Comparison of ENCODE assay signal across 9 mouse cellular contexts in the genomic region with DNA sequence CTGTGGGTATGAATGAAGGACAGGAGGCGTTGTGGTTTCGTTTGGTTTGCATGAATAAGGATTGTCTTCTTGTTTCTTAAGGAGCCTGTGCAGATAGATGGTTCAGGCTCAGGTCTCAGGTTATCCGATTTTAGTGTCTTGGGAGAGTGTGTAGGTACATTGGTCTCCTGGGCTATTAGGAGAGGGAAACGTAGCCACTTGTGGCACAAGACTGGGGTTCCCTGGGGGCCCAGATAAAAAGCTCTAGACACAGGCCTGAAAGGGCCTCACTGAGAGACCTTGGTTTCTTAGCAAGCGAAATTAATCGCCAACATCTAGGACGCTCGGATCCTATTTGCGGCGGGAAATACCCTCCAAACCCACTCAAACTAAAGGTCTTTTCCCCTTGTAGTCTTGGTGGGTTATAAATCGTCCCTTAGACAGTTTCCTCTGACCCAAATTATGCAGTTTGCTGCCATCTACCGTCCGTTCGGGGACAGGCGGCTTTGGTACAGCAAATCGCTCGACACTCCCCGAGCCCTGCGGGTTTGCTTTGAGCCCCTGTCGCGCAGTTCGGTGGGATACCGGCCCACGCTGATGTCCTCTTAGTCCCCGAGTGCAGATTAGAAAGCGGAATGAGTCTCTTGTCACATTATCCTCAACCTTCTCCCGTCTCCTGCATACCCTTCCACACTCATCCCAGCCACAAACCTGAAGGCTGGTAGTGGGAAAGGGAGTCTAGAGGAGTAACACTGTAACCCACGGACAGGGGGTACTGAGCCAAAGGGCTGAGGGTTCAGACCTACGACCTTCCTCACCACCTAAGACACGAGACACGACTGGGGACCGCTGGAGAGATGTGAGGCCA. TPM values are rescaled to one million over a fixed set of nuclear protein-coding genes. Genes with fewer than 3 reads are reported as not detected.
A peak's percentile ranks its signal among the peaks of the same experiment; 100 is the strongest.
DNase-seq lines count a peak whose midpoint lies in the region; ATAC-seq lines count a peak whose summit lies in the region.
"Had no signal": no experiment of that assay in that cellular context is flagged by ENCODE, and none has a peak within 500 bp of the region (broad histone marks: within the 10 kb centered on the region; RNA-seq: fewer than 3 reads in every experiment).

No protein-coding gene starts in this region.

- H3K27ac ChIP-seq in hindbrain, embryonic 14.5 days = peak overlapping the region; percentile 77
- peak overlapping the region; percentile 19; the same call in 1 of the 2 replicates for H3K27ac ChIP-seq in limb, embryonic 10.5 days
- H3K27ac ChIP-seq: embryonic facial prominence, embryonic 13.5 days had no signal

- no peaks in the 10 kb centered on the region for H3K9me3 ChIP-seq in hindbrain, embryonic 14.5 days (ENCODE audit: control insufficient read depth, low read length)
- H3K9me3 ChIP-seq in limb, embryonic 10.5 days (replicated peaks) = no peaks in the 10 kb centered on the region
- H3K9me3 ChIP-seq: embryonic facial prominence, embryonic 13.5 days had no signal

- WGBS in hindbrain, embryonic 14.5 days = under 1% methylated on average over 32 of the region's 32 CpGs
- WGBS in limb, embryonic 10.5 days = 1% methylated on average over 32 of the region's 32 CpGs

- peak overlapping the region; percentile 33 for H3K4me2 ChIP-seq in hindbrain, embryonic 14.5 days (replicated peaks)
- H3K4me2 ChIP-seq: embryonic facial prominence, embryonic 13.5 days had no signal

- H3K36me3 ChIP-seq in hindbrain, embryonic 14.5 days (replicated peaks; ENCODE audit: control insufficient read depth, insufficient read depth) = no peaks in the 10 kb centered on the region
- no peaks in the 10 kb centered on the region for H3K36me3 ChIP-seq in limb, embryonic 10.5 days
- H3K36me3 ChIP-seq: embryonic facial prominence, embryonic 13.5 days had no signal

- H3K4me1 ChIP-seq in hindbrain, embryonic 14.5 days (replicated peaks; ENCODE audit: control insufficient read depth, insufficient read depth, low read length) = no peaks in the 10 kb centered on the region
- peaks cover 91% of the 10 kb centered on the region for H3K4me1 ChIP-seq in limb, embryonic 10.5 days

- peaks cover 94% of the 10 kb centered on the region for H3K27me3 ChIP-seq in hindbrain, embryonic 14.5 days (ENCODE audit: control insufficient read depth, insufficient read depth, low read length)
- peaks cover 99% of the 10 kb centered on the region for H3K27me3 ChIP-seq in limb, embryonic 10.5 days (ENCODE audit: low read depth, poor library complexity, severe bottlenecking)

- H3K4me3 ChIP-seq in hindbrain, embryonic 14.5 days (replicated peaks; ENCODE audit: low read length) = peak overlapping the region; percentile 48
- peak overlapping the region; percentile 56 for H3K4me3 ChIP-seq in limb, embryonic 10.5 days
- H3K4me3 ChIP-seq: embryonic facial prominence, embryonic 13.5 days had no signal

- H3K9ac ChIP-seq in hindbrain, embryonic 14.5 days = peak overlapping the region; percentile 97
- H3K9ac ChIP-seq: embryonic facial prominence, embryonic 13.5 days had no signal

- ATAC-seq in hindbrain, embryonic 14.5 days (ENCODE audit: low FRiP score) = peak; percentile 48; the same call in 1 of the 2 replicates

- peak; percentile 39 for DNase-seq in layer of hippocampus, adult 11-12 months (ENCODE audit: low spot score)
- no peak for DNase-seq in layer of hippocampus, postnatal 36 days
- DNase-seq in MEL-GATA-1-ER (ENCODE audit: extremely low read depth, low read depth) = peak; percentile 47
- DNase-seq in embryo, embryonic 11 days = peak; percentile 91
- peak; percentile 83 for DNase-seq in hindbrain, embryonic 14.5 days (ENCODE audit: low spot score)
- peak; percentile 91 for DNase-seq in limb, embryonic 10.5 days (ENCODE audit: low spot score)
- peak; percentile 69 to 78 for DNase-seq in natural killer cell, adult 2 months (ENCODE audit: low spot score in 2 of 2)
- DNase-seq in thymus, adult 18-20 months = peak; percentile 33 to 45

RNA-seq across cellular contexts. Expression of gene Hoxb6, which starts 2.2 kb away (rescaled TPM):
- total RNA-seq in layer of hippocampus, postnatal 36 days (2021) = not detected
- polyA plus RNA-seq in hindbrain, embryonic 14.5 days (2014; fragmentation: Nextera tagmentation; extraction: Ambion mirVana) = 71.4 and 90.1 TPM in 2 replicates
- 6.1 and 7.9 TPM in 2 replicates for polyA plus RNA-seq in limb, embryonic 10.5 days (2016; fragmentation: Nextera tagmentation; extraction: Ambion mirVana)

RNA-seq across cellular contexts. Expression of gene Hoxb7, which starts 8.0 kb away (rescaled TPM):
- not detected for total RNA-seq in layer of hippocampus, postnatal 36 days (2021)
- polyA plus RNA-seq in hindbrain, embryonic 14.5 days (2014; fragmentation: Nextera tagmentation; extraction: Ambion mirVana) = 40.8 and 45.6 TPM in 2 replicates
- polyA plus RNA-seq in limb, embryonic 10.5 days (2016; fragmentation: Nextera tagmentation; extraction: Ambion mirVana) = 7.1 and 10.2 TPM in 2 replicates

RNA-seq across cellular contexts. Expression of gene Hoxb5, which starts 8.7 kb away (rescaled TPM):
- total RNA-seq in layer of hippocampus, postnatal 36 days (2021) = not detected
- polyA plus RNA-seq in hindbrain, embryonic 14.5 days (2014; fragmentation: Nextera tagmentation; extraction: Ambion mirVana) = 140 and 157 TPM in 2 replicates
- polyA plus RNA-seq in limb, embryonic 10.5 days (2016; fragmentation: Nextera tagmentation; extraction: Ambion mirVana) = 5.5 and 5.9 TPM in 2 replicates

RNA-seq across cellular contexts. Expression of gene Hoxb8, which starts 12.8 kb away (rescaled TPM):
- total RNA-seq in layer of hippocampus, postnatal 36 days (2021) = not detected
- 41.2 and 50.6 TPM in 2 replicates for polyA plus RNA-seq in hindbrain, embryonic 14.5 days (2014; fragmentation: Nextera tagmentation; extraction: Ambion mirVana)
- 0.95 and 1.2 TPM in 2 replicates for polyA plus RNA-seq in limb, embryonic 10.5 days (2016; fragmentation: Nextera tagmentation; extraction: Ambion mirVana)

RNA-seq across cellular contexts. Expression of gene Hoxb9, which starts 23.2 kb away (rescaled TPM):
- total RNA-seq in layer of hippocampus, postnatal 36 days (2021) = not detected
- polyA plus RNA-seq in hindbrain, embryonic 14.5 days (2014; fragmentation: Nextera tagmentation; extraction: Ambion mirVana) = 10.7 and 22.4 TPM in 2 replicates
- 3.4 and 3.8 TPM in 2 replicates for polyA plus RNA-seq in limb, embryonic 10.5 days (2016; fragmentation: Nextera tagmentation; extraction: Ambion mirVana)

Comparison
In these comparisons a context has a peak if more than half of its experiments do, and no peak if none do; other contexts are left out.
1. DNase-seq: peak in layer of hippocampus, adult 11-12 months (single experiment), MEL-GATA-1-ER (single experiment), embryo, embryonic 11 days (single experiment), hindbrain, embryonic 14.5 days (single experiment), limb, embryonic 10.5 days (single experiment), natural killer cell, adult 2 months (2 of 2) and thymus, adult 18-20 months (2 of 2); none in layer of hippocampus, postnatal 36 days (0 of 2).
2. RNA of gene Hoxb5, which starts 8.7 kb away (polyA plus RNA-seq): 140 to 157 TPM in hindbrain, embryonic 14.5 days; 5.5 to 5.9 TPM in limb, embryonic 10.5 days; every median in the first group is over 10 times any median in the second.